Mouse (Mus musculus): ENCODE measurements at regions not wholly inside any gene's neighbourhood (a gene's known extent, or its start where the extent isn't known, plus 50 kb on each side); places are given as distances from the start of the nearest gene placed in this dataset.

- TF ChIP-seq CTCF (IDR thresholded peaks at IDR 0.05; ENCODE audit: extremely low read depth, insufficient read length, insufficient replicate concordance, low read depth, low read length) (no peak), POLR2A (IDR thresholded peaks at IDR 0.05; ENCODE audit: low read depth, low read length) (no peak)
- H3K36me3 ChIP-seq (ENCODE audit: control insufficient read depth, insufficient read depth, low read length) = no peaks in the 10 kb centered on the region
- H3K4me3 ChIP-seq (ENCODE audit: low read depth, low read length) = no peak overlapping the region
- H3K27ac ChIP-seq (ENCODE audit: insufficient read depth, low read depth, low read length) = no peak overlapping the region
- H3K27me3 ChIP-seq (ENCODE audit: control insufficient read depth, insufficient read depth, low read length) = no peaks in the 10 kb centered on the region
- H3K4me1 ChIP-seq (ENCODE audit: control insufficient read depth, insufficient read depth, insufficient read length, low read length) = no peaks in the 10 kb centered on the region
- 79% methylated on average over 11 of the region's 11 CpGs for WGBS
Observed at GRCm38 (mm10) chr19:15339979-15340304, 607.2 kb downstream of the Psat1 start.

DNA sequence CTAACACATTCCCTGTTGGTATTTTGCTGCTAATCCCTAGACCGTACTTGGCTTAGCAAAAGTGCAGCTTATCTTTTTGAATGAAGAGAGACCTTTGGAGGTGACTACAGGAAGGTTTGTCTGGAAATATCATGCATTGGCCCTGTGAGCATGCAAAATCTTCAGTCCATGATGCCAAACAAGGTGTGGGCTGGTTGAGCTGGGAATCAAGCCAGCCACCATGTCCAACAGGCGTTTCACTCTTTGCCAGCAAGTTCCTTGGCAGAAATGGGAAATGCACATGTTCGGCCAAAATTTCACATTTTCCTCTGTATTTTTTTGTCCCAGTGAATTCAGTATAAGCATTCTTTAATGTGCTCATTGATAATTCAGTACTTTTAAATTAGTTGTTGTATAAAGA, 617.0 kb downstream of the Psat1 start:
- H3K4me3 ChIP-seq (ENCODE audit: low read depth, low read length) = no peak overlapping the region
- WGBS = 76% methylated on average over 3 of the region's 3 CpGs
- H3K4me1 ChIP-seq (ENCODE audit: control insufficient read depth, insufficient read depth, insufficient read length, low read length) = no peaks in the 10 kb centered on the region
- no peaks in the 10 kb centered on the region for H3K27me3 ChIP-seq (ENCODE audit: control insufficient read depth, insufficient read depth, low read length)
- TF ChIP-seq POLR2A (IDR thresholded peaks at IDR 0.05; ENCODE audit: low read depth, low read length) = no peak
- no peak for TF ChIP-seq CTCF (IDR thresholded peaks at IDR 0.05; ENCODE audit: extremely low read depth, insufficient read length, insufficient replicate concordance, low read depth, low read length)
- no peaks in the 10 kb centered on the region for H3K36me3 ChIP-seq (ENCODE audit: control insufficient read depth, insufficient read depth, low read length)
- no peak overlapping the region for H3K27ac ChIP-seq (ENCODE audit: insufficient read depth, low read depth, low read length)

DNA sequence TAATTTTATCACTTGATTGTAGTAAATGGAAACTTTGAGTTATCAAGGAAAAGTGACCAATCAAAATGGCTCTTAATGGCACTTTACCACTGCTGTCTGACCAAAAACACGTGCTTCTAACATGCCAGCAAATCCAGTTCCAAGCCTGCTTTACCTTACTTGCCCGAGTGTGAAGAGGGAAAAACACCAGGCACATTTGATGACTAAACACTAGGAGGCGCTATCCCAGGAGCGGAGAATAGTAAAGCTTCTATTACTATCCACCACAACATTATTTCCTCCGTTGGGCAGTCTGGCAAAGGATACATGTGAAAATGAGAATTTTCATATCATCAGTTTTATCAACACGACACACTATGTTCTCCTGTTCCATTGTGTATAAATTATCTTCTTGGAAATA, 647.7 kb downstream of the Psat1 start:
- Histone ChIP-seq H3K36me3 (ENCODE audit: control insufficient read depth, insufficient read depth, low read length) (no peaks in the 10 kb centered on the region), H3K27ac (ENCODE audit: insufficient read depth, low read depth, low read length) (no peak overlapping the region), H3K27me3 (ENCODE audit: control insufficient read depth, insufficient read depth, low read length) (no peaks in the 10 kb centered on the region), H3K4me1 (ENCODE audit: control insufficient read depth, insufficient read depth, insufficient read length, low read length) (no peaks in the 10 kb centered on the region), H3K4me3 (ENCODE audit: low read depth, low read length) (no peak overlapping the region)
- WGBS = 40% methylated on average over 6 of the region's 6 CpGs
- no peak for TF ChIP-seq POLR2A (IDR thresholded peaks at IDR 0.05; ENCODE audit: low read depth, low read length)
- TF ChIP-seq CTCF (IDR thresholded peaks at IDR 0.05; ENCODE audit: extremely low read depth, insufficient read length, insufficient replicate concordance, low read depth, low read length) = no peak

DNA sequence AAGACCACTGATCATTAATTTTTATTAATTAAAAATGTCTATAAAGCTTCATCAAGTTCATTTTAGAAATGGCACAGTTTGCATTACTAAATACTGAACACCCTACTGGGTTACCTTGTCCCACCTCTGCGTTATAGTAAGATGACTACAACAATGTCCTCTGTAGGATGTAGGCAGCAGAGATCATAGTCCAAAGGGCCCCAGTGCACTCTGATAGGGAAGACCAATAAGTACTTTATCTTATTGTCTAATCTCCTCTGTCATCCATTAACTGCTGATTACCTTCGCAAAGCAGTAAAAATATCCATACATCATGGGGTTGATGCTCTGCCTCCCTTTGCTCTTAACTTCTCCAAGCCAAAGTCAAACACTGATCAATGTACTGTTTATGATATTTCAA, 662.1 kb downstream of the Psat1 start:
- Histone ChIP-seq H3K27me3 (ENCODE audit: control insufficient read depth, insufficient read depth, low read length) (no peaks in the 10 kb centered on the region), H3K4me1 (ENCODE audit: control insufficient read depth, insufficient read depth, insufficient read length, low read length) (no peaks in the 10 kb centered on the region), H3K27ac (ENCODE audit: insufficient read depth, low read depth, low read length) (no peak overlapping the region), H3K36me3 (ENCODE audit: control insufficient read depth, insufficient read depth, low read length) (no peaks in the 10 kb centered on the region), H3K4me3 (ENCODE audit: low read depth, low read length) (no peak overlapping the region)
- TF ChIP-seq POLR2A (IDR thresholded peaks at IDR 0.05; ENCODE audit: low read depth, low read length) (no peak), CTCF (IDR thresholded peaks at IDR 0.05; ENCODE audit: extremely low read depth, insufficient read length, insufficient replicate concordance, low read depth, low read length) (no peak)
- 23% methylated on average over 2 of the region's 2 CpGs for WGBS

DNA sequence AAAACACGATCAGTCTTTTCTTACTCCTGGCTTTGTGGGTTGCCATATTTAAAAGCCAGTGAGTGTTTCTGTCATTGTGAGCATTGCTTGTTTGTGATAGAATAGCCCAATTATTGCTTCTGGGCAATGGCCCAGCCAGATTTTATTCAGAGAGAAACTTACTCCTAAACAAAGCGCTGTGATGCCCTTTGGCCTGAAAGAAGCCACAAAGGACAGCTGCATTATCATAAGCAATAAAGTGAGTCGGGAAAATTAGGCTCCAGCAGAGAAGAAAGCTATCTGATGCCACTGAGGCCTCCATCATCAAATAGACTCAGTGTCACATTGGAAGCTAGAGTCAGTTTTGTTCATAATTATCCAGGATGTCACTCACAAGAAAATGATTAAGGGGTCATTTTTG, 644.9 kb upstream of the Tle4 start:
- no peak overlapping the region for H3K27ac ChIP-seq (ENCODE audit: insufficient read depth, low read depth, low read length)
- no peaks in the 10 kb centered on the region for H3K4me1 ChIP-seq (ENCODE audit: control insufficient read depth, insufficient read depth, insufficient read length, low read length)
- H3K4me3 ChIP-seq (ENCODE audit: low read depth, low read length) = no peak overlapping the region
- TF ChIP-seq POLR2A (IDR thresholded peaks at IDR 0.05; ENCODE audit: low read depth, low read length) = no peak
- no peak for TF ChIP-seq CTCF (IDR thresholded peaks at IDR 0.05; ENCODE audit: extremely low read depth, insufficient read length, insufficient replicate concordance, low read depth, low read length)
- no peaks in the 10 kb centered on the region for H3K27me3 ChIP-seq (ENCODE audit: control insufficient read depth, insufficient read depth, low read length)
- H3K36me3 ChIP-seq (ENCODE audit: control insufficient read depth, insufficient read depth, low read length) = no peaks in the 10 kb centered on the region
- WGBS = 56% methylated on average over 3 of the region's 3 CpGs

GRCm38 (mm10) chr19:15230129-15230927, 632.5 kb upstream of the Tle4 start:
- no peak overlapping the region for H3K4me3 ChIP-seq (ENCODE audit: low read depth, low read length)
- WGBS = 64% methylated on average over 2 of the region's 2 CpGs
- H3K27me3 ChIP-seq (ENCODE audit: control insufficient read depth, insufficient read depth, low read length) = no peaks in the 10 kb centered on the region
- TF ChIP-seq POLR2A (IDR thresholded peaks at IDR 0.05; ENCODE audit: low read depth, low read length) (no peak), CTCF (IDR thresholded peaks at IDR 0.05; ENCODE audit: extremely low read depth, insufficient read length, insufficient replicate concordance, low read depth, low read length) (no peak)
- H3K27ac ChIP-seq (ENCODE audit: insufficient read depth, low read depth, low read length) = no peak overlapping the region
- no peaks in the 10 kb centered on the region for H3K4me1 ChIP-seq (ENCODE audit: control insufficient read depth, insufficient read depth, insufficient read length, low read length)
- H3K36me3 ChIP-seq (ENCODE audit: control insufficient read depth, insufficient read depth, low read length) = no peaks in the 10 kb centered on the region

DNA sequence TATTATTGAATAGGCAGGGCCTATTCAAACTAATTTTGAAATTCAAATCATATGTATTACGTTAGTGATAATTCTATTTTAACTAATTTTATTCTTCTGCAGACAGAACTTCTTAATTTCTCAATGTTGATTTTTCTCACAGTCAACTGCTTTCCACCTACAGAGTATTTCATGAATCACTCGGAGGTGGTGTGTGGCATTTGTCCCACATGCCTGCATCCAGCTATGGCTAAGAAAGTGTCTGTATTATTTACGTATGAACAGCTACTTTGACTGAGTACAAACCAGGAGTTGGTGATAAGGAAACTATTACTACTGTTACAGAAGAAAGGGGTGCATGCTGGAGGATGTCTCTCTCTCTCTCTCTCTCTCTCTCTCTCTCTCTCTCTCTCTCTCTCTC, 619.5 kb upstream of the Tle4 start:
- no peaks in the 10 kb centered on the region for H3K27me3 ChIP-seq (ENCODE audit: control insufficient read depth, insufficient read depth, low read length)
- no peak overlapping the region for H3K4me3 ChIP-seq (ENCODE audit: low read depth, low read length)
- H3K36me3 ChIP-seq (ENCODE audit: control insufficient read depth, insufficient read depth, low read length) = no peaks in the 10 kb centered on the region
- no peak overlapping the region for H3K27ac ChIP-seq (ENCODE audit: insufficient read depth, low read depth, low read length)
- no peak for TF ChIP-seq POLR2A (IDR thresholded peaks at IDR 0.05; ENCODE audit: low read depth, low read length)
- TF ChIP-seq CTCF (IDR thresholded peaks at IDR 0.05; ENCODE audit: extremely low read depth, insufficient read length, insufficient replicate concordance, low read depth, low read length) = no peak
- H3K4me1 ChIP-seq (ENCODE audit: control insufficient read depth, insufficient read depth, insufficient read length, low read length) = no peaks in the 10 kb centered on the region
- WGBS = 61% methylated on average over 3 of the region's 3 CpGs
